Mouse (Mus musculus): Measurements from ENCODE around the gene Olfr202. TPM values are rescaled to one million over a fixed set of nuclear protein-coding genes. Genes with fewer than 3 reads are reported as not detected.
"Not testable (repeated sequence)": the region's sequence is repeated elsewhere in the genome, so short reads cannot be mapped to it uniquely, and the experiment has no call there.

Olfr202 gene
- not detected in 2 replicates for polyA plus RNA-seq (2015; fragmentation: Nextera tagmentation; extraction: Ambion mirVana)

DNA sequence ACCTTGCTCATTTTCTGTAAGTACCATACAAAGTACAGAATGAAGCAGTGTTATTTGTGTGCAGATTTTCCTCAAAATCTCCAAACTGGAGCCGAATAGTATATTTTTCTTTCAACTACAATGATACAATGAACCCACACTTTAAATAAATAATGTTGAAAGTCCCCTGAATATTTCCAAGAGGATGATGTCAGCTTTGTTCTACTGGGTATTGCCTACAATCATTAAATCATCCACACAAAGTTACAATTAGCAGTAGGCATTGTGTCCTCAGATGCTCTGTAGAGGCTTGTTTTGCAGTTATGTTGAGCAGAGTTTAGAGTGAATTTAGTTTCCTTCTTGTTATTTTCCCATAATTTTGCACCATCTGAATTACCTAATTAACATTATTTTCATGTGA is at the start of gene Olfr202:
Gene Olfr202, minus strand, starts transcription at position 101 of the 400 bp plus-strand sequence.
- 74% methylated on average over 1 of the region's 1 CpGs for WGBS
- Histone ChIP-seq H3K4me1 (no peaks in the 10 kb centered on the region), H3K4me2 (no peak within 1 kb of the TSS), H3K9me3 (no peaks in the 10 kb centered on the region), H3K36me3 (no peaks in the 10 kb centered on the region), H3K27ac (no peak within 1 kb of the TSS), H3K9ac (no peak within 1 kb of the TSS), H3K27me3 (no peaks in the 10 kb centered on the region), H3K4me3 (no peak within 1 kb of the TSS)
- no peak for ATAC-seq (ENCODE audit: borderline replicate concordance, extremely low read depth, low FRiP score, low TSS enrichment)

- no peak within 1 kb of the TSS for H3K4me2 ChIP-seq
- no peak within 1 kb of the TSS for H3K4me3 ChIP-seq
- no peaks in the 10 kb centered on the region for H3K4me1 ChIP-seq
- H3K36me3 ChIP-seq = no peaks in the 10 kb centered on the region
- H3K9me3 ChIP-seq = no peaks in the 10 kb centered on the region
- no peak within 1 kb of the TSS for H3K27ac ChIP-seq
- no peak within 1 kb of the TSS for H3K9ac ChIP-seq
- H3K27me3 ChIP-seq = no peaks in the 10 kb centered on the region
- no peak for ATAC-seq (ENCODE audit: borderline replicate concordance, extremely low read depth, low FRiP score, low TSS enrichment)
These were observed 44.4 kb upstream of the Olfr202 start, which contains the start of gene Olfr205 for GRCm38 (mm10) chr16:59331038-59331437. Olfr205 (minus strand) TSS chr16:59331138.

DNA sequence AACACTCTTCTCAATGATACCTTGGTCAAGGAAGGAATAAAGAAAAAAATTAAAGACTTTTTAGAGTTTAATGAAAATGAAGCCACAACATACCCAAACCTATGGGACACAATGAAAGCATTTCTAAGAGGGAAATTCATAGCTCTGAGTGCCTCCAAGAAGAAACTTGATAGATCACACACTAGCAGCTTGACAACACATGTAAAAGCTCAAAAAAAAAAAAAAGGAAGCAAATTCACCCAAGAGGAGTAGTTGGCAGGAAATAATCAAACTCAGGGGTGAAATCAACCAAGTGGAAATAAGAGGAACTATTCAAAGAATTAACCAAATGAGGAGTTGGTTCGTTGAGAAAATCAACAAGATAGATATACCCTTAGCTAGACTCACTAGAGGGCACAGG is 36.7 kb upstream of the Olfr202 start:
- not testable (repeated sequence) for H3K4me1 ChIP-seq; H3K36me3 ChIP-seq; H3K4me3 ChIP-seq; H3K4me2 ChIP-seq; H3K9ac ChIP-seq; ATAC-seq (ENCODE audit: borderline replicate concordance, extremely low read depth, low FRiP score, low TSS enrichment); H3K27ac ChIP-seq; H3K9me3 ChIP-seq; H3K27me3 ChIP-seq
- 39% methylated on average over 1 of the region's 1 CpGs for WGBS

DNA sequence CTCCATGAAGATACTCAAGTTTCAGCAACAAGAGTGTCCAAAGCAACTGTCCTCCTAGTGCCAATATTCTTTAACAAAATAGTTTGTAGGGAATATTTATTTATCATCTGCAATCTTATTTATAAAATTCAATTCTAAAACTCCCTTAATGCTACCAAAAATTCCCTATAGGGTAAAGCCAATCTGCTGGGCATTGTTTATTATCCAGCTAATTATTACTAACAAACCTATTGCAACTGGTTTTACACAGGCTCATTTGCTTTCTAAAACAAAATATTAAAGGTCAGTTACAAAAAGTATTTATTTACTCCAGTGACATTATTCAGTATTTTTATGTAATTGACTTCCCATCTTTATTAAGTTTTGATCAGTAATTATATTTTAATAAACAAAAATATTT is 31.6 kb upstream of the Olfr202 start, which contains the start of gene Olfr204:
Gene Olfr204, minus strand, starts transcription at position 101 of the 400 bp plus-strand sequence.
- Histone ChIP-seq H3K36me3 (no peaks in the 10 kb centered on the region), H3K4me2 (no peak within 1 kb of the TSS), H3K4me3 (no peak within 1 kb of the TSS), H3K27me3 (no peaks in the 10 kb centered on the region), H3K4me1 (no peaks in the 10 kb centered on the region), H3K27ac (no peak within 1 kb of the TSS), H3K9me3 (no peaks in the 10 kb centered on the region), H3K9ac (no peak within 1 kb of the TSS)
- ATAC-seq (ENCODE audit: borderline replicate concordance, extremely low read depth, low FRiP score, low TSS enrichment) = no peak

DNA sequence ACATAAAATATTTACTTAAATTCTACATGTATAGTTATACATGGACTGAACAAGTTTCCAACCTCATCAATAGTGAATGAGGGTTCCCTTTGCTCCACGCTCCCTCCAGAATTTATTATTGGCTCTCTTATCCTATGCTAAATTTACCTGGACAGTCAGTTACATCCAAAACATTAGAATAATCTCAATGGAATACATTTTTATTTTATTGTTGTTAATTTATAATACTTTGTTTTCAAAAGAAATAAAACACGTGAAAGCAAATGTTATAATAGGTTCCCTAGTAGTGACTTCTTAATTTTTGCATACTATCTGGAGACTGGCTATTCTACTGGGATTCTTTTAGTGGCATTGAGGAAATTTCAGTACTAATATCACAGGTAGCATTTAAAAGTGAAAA is 12.0 kb upstream of the Olfr202 start, which contains the start of gene Olfr203:
Gene Olfr203, plus strand, starts transcription at position 301 of the 400 bp plus-strand sequence.
- 81% methylated on average over 2 of the region's 2 CpGs for WGBS
- H3K4me2 ChIP-seq = no peak within 1 kb of the TSS
- no peaks in the 10 kb centered on the region for H3K27me3 ChIP-seq
- H3K9ac ChIP-seq = no peak within 1 kb of the TSS
- no peaks in the 10 kb centered on the region for H3K4me1 ChIP-seq
- ATAC-seq (ENCODE audit: borderline replicate concordance, extremely low read depth, low FRiP score, low TSS enrichment) = no peak
- no peaks in the 10 kb centered on the region for H3K9me3 ChIP-seq
- H3K36me3 ChIP-seq = no peaks in the 10 kb centered on the region
- H3K4me3 ChIP-seq = no peak within 1 kb of the TSS
- H3K27ac ChIP-seq = no peak within 1 kb of the TSS

DNA sequence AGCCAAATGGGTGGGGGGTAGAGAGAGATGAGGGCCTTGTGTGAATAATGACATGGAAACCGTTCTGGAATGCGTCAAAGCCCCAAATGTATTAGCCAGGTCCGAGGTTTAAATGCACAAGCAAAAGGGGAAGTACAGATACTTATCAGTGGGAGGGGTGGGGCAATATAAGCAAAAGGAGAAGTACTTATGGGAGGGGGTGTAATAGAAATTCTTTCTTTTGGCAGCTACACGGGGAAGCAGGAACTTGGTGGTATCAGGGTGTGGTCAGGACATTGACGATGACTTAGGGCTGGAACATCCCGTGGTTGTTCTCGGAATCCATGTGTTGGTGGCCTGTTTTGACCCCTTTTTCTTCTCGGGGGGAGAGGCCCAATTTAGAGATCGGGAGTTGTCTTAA is 983 bp upstream of the Olfr202 start:
- H3K9ac ChIP-seq; H3K4me2 ChIP-seq; H3K4me3 ChIP-seq; H3K9me3 ChIP-seq; H3K27ac ChIP-seq; H3K4me1 ChIP-seq; H3K27me3 ChIP-seq; H3K36me3 ChIP-seq; ATAC-seq (ENCODE audit: borderline replicate concordance, extremely low read depth, low FRiP score, low TSS enrichment): not testable (repeated sequence)
- WGBS = 76% methylated on average over 9 of the region's 9 CpGs

DNA sequence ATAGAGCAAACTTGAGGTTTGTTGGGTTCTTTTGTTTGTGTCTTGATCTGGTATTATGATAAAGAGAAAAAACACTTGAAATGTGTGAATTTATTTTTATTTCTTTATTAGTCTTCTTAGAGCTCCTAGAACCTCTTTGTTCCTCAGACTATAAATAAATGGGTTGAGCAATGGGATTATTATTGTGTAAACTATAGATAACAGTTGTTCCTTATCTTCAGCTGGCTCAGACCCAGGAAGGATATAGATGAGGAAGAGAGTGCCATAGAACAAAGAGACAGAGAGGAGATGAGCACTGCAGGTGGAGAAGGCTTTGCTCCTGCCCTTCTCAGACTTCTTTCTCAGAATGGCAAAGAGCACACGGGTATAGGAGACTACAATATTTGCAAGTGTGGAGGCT is 3.1 kb downstream of the Olfr202 start:
- H3K4me3 ChIP-seq = no peak overlapping the region
- H3K9ac ChIP-seq = no peak overlapping the region
- WGBS = 26% methylated on average over 1 of the region's 1 CpGs
- H3K4me1 ChIP-seq = no peaks in the 10 kb centered on the region
- H3K36me3 ChIP-seq = no peaks in the 10 kb centered on the region
- no peak overlapping the region for H3K27ac ChIP-seq
- H3K9me3 ChIP-seq = no peaks in the 10 kb centered on the region
- H3K27me3 ChIP-seq = no peaks in the 10 kb centered on the region
- no peak overlapping the region for H3K4me2 ChIP-seq
- no peak for ATAC-seq (ENCODE audit: borderline replicate concordance, extremely low read depth, low FRiP score, low TSS enrichment)

GRCm38 (mm10) chr16:59280542-59280941 is 6.1 kb downstream of the Olfr202 start:
- WGBS = 48% methylated on average over 3 of the region's 3 CpGs
- ATAC-seq (ENCODE audit: borderline replicate concordance, extremely low read depth, low FRiP score, low TSS enrichment) = no peak

DNA sequence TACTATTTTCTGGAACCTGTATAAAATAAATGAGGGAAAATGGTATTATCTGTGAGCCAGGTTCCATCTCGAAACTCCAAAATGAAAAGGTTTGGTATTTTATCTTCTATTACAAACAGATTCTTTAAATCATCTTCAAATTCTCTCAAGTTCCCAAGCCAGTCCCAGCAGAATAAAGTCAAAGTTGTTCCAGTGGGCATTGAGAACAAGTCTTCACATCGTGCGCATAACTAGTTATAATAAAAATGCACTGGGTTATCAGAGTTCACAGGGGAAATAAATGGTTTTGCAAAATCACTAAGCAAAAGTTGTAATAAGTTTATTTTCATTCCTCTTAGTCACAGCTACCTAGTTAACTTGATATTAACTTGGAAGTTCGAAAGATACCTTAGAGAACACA is 14.1 kb downstream of the Olfr202 start, which contains the start of gene Olfr201:
Gene Olfr201, minus strand, starts transcription at position 101 of the 400 bp plus-strand sequence.
- H3K27me3 ChIP-seq; H3K9me3 ChIP-seq; H3K27ac ChIP-seq; H3K36me3 ChIP-seq; H3K9ac ChIP-seq; H3K4me2 ChIP-seq; H3K4me3 ChIP-seq; H3K4me1 ChIP-seq; ATAC-seq (ENCODE audit: borderline replicate concordance, extremely low read depth, low FRiP score, low TSS enrichment): not testable (repeated sequence)
- 82% methylated on average over 4 of the region's 4 CpGs for WGBS

More at GRCm38 (mm10) chr16:59280542-59280941, 6.1 kb downstream of the Olfr202 start:
- no peak overlapping the region for H3K4me2 ChIP-seq
- H3K27me3 ChIP-seq = no peaks in the 10 kb centered on the region
- H3K9ac ChIP-seq = no peak overlapping the region
- H3K4me3 ChIP-seq = no peak overlapping the region
- H3K4me1 ChIP-seq = no peaks in the 10 kb centered on the region
- no peaks in the 10 kb centered on the region for H3K36me3 ChIP-seq
- H3K27ac ChIP-seq = no peak overlapping the region
- H3K9me3 ChIP-seq = no peaks in the 10 kb centered on the region

- not testable (repeated sequence) for H3K4me2 ChIP-seq; H3K4me1 ChIP-seq; H3K36me3 ChIP-seq; H3K4me3 ChIP-seq; H3K27ac ChIP-seq; H3K27me3 ChIP-seq; ATAC-seq (ENCODE audit: borderline replicate concordance, extremely low read depth, low FRiP score, low TSS enrichment); H3K9ac ChIP-seq; H3K9me3 ChIP-seq
- 68% methylated on average over 4 of the region's 4 CpGs for WGBS
These were observed 17.5 kb downstream of the Olfr202 start for GRCm38 (mm10) chr16:59269097-59269496.

DNA sequence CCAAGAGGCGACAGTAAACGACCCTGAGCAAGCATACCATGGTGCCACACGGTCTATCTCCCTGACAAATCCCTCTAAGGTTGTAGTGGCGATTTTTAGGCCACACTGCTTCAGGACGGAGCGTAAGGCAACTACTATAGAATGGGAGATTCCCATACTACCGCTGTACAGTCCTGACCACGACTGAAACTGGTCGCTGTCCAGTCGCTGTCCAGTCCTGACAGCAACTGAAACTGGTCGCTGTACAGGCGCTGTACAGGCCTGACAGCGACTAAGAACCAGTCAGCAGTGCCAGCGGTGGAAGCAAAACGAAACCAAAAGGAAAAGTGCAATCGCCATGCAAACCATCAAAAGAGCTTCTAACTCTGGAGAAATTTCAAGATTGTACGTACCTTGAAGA is 36.9 kb downstream of the Olfr202 start:
- Histone ChIP-seq H3K4me2 (no peak overlapping the region), H3K36me3 (no peaks in the 10 kb centered on the region), H3K27me3 (no peaks in the 10 kb centered on the region), H3K27ac (no peak overlapping the region), H3K9ac (no peak overlapping the region), H3K4me1 (no peaks in the 10 kb centered on the region), H3K4me3 (no peak overlapping the region), H3K9me3 (no peaks in the 10 kb centered on the region)
- WGBS = 80% methylated on average over 17 of the region's 17 CpGs
- no peak for ATAC-seq (ENCODE audit: borderline replicate concordance, extremely low read depth, low FRiP score, low TSS enrichment)

All from lung, embryonic 15.5 days (tissue).